Mouse (Mus musculus) gonadal fat pad, adult 2 months (tissue): ENCODE results near the gene 4930579F01Rik. TPM values are rescaled to one million over a fixed set of nuclear protein-coding genes. Genes with fewer than 3 reads are reported as not detected.

Source experiments
- DNase-seq: peaks from one replicate; pipeline ENCODE4 v3.0.0-alpha.2; 2012; ENCODE audit warnings: low read depth
- polyA plus RNA-seq: library from polyadenylated mRNA; depleted of rRNA; stranded (reverse); fragments of >200 nt; gene quantifications from 2 replicates; pipeline ENCODE4 v1.2.3, GENCODE M21; 2012

4930579F01Rik gene
- polyA plus RNA-seq, 1 experiment, result 0.08 TPM

DNA sequence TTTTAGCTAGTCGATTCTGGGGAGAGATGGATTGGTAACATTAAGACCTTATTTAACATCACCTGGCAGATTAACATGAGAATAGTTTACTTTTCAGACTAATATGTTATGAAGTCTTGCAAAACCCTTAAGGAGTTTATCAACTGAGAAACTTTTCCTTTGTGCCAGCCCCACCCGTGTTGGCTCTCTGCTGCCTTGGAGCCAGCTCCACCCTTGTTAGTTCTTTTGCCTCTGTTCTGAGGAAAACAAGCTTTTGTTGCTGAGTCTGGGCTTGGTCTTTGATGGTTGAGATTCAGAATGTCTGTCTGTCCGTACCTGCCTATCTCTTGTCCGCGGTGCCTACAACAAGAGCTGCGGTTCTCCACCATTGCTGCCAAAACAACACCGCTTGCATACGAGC lies 22.5 kb upstream of the 4930579F01Rik start:
- no peak for DNase-seq

DNA sequence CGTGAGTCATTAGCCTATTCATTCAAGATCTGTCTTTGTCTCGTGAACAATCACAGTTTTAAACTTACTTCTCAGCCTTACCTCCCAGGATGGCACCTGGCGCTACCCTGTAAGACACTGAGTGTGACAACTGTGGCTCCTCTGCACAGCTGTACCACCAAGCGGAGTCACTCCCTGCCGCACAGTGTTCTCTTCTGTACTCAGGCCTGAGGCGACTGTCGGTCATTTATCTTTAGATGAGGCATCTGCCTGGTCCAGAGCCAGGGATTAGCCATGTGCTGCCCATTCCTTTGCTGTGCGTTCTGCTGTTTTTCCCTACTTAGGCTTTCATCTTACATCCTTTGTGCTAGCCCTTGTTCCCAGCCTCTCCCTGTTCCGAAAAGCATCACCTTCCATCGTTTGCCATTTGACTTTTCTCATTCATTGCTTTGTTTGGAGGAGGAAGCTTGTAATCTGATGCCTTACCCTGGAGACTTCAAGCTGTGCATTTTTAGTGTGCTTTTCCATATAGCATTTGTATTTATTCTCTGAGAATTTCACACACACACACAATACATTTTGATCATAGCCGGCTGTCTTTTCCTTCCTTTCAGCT lies 21.9 kb upstream of the 4930579F01Rik start:
- DNase-seq, result no peak

DNA sequence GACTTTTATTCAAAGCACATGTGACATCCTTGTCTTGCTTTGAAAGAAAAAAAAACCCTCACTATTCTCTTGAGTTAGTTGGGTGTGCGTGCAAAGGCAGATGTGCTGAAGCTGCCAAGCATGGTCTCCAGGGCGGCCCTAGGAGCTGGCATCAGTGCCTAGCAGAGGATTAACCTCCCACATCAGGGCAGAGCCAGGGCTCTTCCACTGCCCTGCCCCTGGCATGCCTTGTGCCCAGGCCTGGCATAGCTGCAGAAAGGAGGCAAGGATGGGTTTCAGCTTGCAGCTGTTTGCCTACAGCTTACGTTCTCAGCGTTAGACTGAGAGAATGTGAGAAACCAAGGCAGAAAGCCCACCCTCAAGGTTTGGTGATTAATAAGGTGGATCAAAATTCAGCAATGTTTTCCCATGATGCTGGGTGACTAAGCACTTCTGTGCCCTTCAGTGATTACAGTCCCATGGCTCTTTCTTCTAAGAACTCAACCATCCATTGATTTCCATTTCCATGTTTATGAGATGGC lies 18.9 kb upstream of the 4930579F01Rik start:
- no peak for DNase-seq

DNA sequence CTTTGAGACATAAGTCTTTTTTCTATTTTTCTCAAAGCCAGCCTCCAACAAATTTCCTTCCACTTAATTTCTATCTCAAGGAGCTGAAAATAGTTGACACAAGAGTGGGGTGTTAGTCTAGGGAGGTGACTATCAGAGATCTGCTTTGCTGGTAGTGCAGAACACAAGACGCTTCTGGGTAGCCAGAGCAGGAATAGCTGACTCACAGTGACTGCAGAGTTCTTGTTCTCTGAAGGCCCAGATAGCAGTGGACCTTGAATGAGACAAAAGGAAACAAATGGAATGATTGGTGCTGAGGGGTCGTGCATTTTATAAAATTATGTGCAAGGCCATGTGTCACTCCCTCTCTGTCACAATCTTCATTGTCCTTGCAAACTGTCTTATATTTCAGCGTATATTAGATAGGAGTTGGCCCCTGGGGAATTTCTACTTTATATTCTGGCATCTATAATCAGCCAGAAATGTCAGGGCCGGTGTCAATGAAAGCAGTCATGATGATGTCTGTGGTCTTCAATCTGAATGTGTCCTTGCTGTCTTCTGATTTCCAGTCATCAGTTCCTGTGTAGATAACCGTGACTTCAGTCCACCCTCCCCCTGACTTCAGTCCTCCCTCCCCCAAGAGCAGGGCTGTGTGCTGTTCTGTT lies 16.9 kb upstream of the 4930579F01Rik start:
- DNase-seq, result no peak

DNA sequence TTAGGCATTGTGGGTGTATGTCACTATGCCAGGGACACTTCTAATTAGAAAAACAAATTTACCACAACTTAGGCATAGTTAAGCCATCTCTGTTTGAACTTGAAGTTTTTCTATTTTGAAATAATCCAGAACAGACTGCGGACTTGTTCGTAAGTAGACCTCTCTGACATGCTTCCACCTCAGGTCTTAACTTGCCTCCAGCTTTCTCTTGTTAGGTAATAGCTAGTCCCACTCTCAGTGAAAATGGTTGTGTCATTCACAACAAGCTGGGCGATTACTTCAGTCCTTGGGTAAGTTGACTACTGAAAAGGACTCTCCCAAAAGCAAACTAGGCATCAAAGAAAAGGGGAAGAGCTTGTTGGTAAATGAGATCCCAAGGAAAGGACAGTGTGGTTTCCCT lies 15.2 kb upstream of the 4930579F01Rik start:
- no peak for DNase-seq

DNA sequence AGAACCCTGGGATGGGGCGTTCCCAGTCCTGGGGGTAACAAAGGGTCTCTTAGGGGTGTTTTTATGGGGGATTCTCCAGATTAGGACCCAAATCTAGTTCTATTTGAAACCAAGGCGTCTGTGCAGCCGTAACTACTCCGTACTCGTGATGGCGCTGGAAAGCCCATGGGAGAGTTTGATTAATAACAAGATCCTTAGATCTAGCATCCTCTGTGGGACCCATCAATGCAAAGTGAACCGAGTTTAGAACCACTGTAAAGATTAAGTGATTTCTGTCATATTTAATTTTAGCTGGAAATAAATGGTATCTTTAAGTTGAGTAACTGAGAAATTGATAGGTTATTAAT lies 5.1 kb upstream of the 4930579F01Rik start:
- no peak for DNase-seq

DNA sequence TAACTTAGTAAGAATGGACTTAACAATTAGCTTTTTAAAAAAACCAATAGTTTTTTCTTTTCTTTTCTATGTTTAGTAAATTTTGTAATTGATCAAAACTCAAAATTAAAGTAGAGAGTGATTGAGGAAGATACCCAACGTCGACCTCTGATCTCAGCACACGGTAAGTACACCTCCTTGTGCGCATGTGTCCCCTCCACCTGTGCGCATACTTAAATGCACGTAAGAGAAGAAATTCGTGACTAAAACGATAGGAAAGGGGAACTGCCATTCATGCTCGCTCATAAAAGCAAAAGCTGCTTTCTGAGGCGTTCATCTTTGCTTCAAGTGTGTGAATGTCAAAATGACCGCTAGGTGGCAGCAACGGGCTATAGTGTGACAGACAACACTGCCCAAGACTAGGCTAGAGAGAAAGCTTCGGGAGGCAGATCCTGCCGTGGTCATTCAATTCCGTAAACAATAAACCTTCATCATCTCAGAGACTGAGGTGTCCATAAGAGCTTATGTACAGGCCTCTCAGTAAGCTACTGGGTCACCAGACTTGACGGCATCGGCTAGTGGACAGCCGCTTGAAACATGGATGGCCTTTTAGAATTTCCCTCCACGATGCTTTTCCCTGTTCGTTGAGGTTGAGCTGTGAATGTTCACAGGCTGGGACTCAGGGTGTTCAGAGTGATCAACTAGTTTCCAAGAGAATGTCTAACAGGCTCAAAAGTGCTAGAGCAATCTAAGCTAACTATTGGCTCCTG lies 4.5 kb upstream of the 4930579F01Rik start:
- no peak for DNase-seq

DNA sequence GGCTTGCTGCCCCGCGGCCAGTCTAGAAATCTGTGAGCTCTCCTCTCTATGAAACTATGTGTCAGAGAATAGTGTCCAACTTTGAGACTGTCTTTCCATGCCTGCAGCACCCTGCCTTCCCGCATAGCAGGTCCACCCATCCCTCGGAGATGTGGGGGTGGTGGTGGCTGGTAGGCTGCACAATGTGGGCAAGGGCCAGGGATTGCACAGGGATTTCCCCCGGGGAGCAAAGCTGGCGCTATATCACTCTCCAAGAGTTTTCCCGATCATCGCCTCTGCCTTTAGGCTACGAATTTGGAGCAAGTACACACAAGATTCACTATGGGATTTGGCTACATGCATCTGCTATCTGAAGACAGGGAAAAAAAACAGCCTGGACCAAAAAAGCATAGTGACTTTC lies 3.9 kb upstream of the 4930579F01Rik start:
- DNase-seq, result no peak

DNA sequence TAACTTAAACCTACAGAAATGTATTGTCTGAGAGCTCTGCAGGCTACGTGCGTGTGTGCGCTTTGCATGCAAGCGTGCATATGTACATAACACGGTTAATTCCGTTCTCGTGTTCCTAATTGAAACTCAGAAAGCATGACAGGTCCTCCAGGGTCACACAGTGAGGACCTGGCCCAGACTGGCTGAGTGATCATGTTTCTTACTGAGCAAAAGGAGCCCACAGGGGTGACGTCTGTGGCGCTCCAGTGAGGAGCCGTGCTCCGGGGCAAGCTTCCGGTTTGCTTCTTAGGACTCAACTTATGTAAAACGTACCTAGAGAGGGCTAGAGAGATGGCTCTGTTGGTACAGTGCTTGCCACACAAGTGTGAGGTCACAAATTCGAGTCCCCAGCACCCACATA lies 3.5 kb upstream of the 4930579F01Rik start:
- DNase-seq, result no peak

DNA sequence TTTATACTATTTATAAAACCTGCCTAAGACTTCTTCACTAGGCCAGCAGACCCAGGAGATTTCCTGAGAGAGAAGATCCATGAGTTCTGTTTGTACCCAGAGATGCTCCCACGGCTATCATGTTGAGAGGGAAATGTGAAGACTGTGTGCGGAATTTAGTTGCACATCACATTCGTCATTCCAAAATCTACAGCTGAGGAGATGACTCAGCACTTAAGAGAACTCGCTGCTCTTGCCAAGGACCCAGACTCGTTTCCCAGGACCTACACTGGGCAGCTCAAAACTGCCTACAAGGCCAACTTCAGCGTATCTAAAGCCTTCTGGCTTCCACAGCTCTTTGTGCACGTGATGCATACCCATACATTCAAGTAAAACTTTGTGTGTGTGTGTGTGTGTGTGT lies 1.4 kb downstream of the 4930579F01Rik start:
- no peak for DNase-seq

DNA sequence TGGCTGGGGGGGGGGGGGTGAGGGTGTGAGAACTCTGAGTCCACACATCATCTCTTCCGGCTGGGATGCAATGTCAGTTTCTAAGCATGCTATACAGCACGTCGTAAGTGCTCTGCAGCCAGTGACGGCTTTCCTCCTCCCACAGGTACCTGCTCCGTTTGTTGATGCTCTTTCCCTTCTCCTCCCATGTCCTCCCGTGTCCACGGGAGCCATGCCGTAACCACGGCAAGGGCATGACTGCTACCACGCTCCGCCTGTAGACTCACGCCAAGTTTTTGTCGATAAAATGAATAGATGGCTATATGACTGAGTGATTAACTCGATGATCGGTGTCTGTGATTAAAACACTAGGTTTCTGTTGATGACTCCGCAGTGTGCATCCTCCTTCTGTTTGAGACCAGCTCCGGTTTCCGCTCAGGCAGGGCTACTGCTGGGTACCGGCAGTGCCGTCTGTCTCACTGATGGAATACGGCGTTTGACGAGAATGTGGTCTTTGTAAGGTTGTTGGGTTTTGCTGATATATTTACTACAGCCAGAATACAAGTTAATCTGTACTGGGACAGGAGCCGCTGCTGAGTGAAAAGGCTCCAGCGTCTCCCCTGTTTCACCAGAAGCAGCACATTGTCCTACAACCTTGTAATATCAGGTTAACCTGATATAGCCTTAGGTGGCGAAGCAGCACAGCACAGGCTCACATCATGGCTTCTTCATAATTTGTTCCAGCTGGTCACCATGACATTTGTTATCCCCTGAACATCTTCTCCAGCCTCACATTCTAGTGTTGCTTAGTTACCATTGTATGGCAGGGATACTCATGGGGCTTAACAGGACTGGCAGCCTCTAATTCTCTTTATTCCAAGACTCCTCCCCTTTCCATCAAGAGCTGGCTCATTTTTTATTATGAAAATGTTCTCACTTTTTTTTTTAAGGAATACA lies 7.4 kb downstream of the 4930579F01Rik start:
- DNase-seq, result no peak

DNA sequence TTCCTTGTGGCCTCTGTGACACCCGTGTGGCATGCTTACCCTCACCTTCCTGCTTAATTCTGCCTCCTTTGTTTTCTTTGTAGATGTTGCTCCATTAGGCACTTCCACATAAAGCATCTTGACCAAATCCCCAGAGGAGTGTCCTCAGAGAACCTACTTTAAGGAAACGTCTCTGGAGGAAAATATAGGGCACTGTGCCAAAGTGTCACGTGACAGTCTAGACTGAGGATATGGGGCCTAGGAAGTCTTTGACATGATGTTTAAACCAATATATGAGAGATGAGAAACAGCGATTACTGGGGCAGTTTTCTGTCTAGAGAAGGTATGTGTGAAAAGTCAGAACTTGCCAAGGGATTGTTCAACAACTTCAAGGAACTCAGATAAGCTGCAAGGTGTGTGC lies 8.3 kb downstream of the 4930579F01Rik start:
- DNase-seq, result no peak

DNA sequence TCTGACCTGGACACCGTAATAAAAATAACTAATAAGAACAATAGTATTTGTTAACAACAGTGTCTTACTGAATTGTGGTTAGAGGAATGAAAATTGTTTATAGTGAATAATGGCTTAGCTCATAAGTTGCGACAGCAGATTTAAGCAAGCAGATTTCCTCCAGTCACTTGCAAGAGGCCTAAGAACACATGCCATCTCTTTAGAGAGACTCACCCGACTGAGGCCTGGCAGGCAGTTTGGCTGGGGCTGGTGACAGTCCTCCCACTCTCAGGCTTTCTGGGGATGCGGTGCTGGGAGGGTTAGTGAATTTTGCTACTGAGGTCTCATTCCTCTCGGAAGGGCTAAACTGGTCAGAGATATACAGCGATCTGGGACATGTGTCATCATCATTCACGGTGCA lies 10.3 kb downstream of the 4930579F01Rik start:
- no peak for DNase-seq

DNA sequence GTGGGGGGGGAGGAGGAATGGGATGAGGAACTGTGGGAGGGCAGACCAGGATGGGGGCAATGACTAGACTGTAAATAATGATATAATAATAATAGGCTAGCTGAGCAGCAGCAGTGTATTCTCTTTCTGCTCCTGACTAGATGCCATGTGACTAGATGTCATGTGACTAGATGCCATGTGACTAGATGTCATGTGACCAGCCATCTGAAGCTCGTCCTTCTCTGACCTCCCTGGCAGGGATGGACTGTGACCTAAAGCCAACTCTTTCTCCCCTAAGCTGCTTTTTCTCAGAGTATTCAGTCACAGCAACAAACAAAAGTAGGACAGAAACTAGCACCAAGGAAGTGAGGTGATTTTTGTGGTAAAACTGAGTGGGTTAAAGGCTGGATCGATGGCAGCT lies 11.6 kb downstream of the 4930579F01Rik start:
- no peak for DNase-seq

DNA sequence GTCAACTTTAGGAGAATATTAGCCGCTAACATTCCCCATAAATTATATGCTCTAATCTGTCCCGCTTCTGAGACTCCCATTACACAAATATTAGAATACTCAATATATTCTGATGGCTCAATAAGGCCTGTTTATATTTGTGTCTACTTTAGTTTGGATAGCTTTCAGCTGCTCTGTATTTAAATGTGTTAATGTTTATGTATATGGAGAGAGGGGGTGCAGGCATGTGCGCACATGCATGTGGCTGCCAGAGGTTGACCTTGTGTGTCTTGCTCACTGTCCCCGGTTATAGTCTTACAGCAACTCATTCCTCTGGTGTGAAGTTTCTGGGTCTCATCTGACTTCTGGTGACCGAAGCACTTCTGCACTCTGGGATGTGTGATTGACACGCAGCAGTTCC lies 18.1 kb downstream of the 4930579F01Rik start:
- no peak for DNase-seq

DNA sequence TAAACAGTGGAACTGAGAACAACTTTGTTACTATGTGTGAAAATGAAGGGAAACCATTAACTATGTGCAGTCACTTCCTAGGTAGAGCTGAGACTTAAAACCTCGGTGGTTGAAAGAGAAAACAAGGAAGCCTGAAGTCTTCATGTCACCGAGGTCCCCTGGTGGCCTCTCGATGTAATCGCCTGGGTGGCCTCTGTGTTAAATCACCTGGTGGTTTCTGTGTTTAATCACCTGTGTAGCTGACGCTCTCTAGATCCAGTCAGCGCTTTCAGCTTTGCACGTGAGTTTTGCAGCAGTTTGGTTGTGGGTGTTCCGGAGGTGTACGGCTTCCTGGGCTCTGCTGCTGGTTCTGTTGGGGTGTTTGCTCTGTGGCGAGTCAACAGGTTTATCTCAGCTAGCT lies 20.3 kb downstream of the 4930579F01Rik start:
- DNase-seq, result no peak

DNA sequence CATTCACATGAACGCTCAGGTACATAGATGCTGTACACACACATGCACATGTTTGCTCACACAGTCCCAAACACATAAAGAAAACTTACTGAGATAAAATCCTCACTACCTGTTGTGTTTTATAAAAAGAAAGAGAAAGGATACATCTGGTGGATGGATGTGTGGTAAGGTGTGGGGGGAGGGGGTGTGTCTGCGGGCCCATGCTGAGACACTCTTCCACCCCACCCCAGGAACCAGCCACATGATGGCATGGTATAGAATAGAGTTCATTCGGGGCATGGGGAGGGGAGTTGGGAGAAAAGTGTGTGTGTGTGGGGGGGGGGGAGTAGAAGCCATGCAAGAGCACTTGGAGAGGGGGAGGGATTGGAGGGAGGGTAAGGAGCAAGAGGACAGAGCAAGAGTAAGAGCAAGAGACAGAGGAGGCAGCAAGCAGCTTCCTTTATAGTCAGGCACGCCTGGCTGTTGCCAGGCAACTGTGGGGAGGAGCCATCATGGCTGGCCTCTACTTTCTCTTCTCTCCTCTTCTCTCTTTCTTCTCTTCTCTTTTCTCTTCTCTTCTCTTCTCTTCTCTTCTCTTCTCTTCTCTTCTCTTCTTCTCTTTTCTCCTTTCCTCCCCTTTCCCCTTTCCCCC lies 31.0 kb downstream of the 4930579F01Rik start:
- no peak for DNase-seq

DNA sequence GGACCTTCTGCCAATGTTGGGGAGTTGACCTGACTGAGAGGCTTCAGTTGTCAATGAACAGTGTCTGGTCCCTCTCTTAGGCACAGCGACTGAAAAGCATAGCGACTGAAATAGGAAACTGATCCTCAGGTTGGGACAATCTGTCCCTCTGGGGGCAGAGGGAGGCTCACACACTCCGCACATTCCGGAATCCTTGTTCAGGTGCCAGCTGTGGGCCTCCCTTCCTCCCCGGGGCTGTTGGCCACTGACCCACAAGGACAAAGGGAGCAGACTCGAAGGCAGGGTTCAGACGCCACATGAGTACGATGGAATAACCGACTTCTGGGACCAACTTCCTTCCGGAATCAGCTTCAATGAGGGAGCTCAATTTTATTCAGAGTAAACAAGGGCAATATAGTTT lies 32.0 kb downstream of the 4930579F01Rik start:
- DNase-seq, result no peak

DNA sequence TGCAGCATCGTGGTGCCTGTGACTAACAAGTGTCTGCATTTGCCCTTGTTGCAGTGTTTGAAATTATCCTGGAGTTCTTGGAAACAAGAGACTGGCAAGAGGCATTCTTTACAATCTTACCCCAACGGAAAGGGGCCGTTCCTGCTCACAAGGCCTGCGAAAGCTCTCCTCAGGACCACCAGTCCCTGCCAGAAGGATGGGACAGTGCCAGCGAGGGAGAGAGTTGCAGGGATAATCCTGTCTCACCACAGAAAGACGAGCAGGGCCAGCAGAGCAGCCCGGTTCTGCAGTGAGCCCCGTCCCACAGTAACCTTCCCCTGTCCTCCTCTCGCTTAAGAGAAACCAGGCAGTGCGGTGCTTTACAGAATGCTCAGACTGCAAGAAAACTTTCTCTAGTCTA lies 37.0 kb downstream of the 4930579F01Rik start:
- DNase-seq, result no peak

DNA sequence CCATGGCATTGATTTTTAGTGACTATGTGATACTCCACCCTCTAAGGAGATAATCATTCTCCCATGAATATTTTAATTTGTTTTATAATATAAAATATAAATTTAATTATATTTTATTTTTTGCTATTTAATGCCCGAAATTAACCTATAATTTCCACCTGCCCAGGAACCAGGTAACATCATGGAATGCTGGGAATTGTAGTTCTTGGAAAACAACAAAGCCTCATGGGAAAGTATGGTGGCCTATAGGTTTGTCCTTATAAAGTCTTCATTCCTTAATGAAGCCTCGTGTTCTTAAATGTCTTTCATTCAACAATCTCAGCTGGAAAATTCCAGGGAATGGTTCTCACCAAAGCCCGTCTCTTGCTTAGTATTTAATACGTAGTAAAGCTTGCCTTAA lies 38.6 kb downstream of the 4930579F01Rik start:
- DNase-seq, result no peak

DNA sequence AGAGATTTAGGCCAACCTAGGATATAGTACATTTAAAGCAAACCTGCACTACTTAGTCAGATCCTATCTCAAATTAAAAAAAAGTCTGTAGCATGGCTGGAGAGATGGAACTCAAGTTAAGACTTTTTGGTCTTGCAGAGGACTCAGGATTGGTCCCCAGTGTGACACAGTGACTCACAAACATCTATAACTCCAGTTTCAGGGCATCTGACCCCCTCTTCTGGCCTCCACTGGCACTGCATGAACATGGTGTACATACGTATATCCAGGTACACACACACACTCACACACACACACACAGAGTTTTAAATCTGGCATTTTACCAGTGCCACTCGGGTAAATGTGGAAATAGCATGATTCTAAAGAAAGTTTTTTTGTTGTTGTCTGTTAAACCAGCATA lies 44.8 kb downstream of the 4930579F01Rik start:
- DNase-seq, result no peak
